Mouse (Mus musculus) ovary, postnatal 36 days (tissue): Measurements from ENCODE around the gene Lrrtm1.

Experiments used
- DNase-seq: peaks from one replicate; pipeline ENCODE4 v3.0.0; 2022; ENCODE audit warnings: low spot score, mixed read lengths

Lrrtm1 gene

DNA sequence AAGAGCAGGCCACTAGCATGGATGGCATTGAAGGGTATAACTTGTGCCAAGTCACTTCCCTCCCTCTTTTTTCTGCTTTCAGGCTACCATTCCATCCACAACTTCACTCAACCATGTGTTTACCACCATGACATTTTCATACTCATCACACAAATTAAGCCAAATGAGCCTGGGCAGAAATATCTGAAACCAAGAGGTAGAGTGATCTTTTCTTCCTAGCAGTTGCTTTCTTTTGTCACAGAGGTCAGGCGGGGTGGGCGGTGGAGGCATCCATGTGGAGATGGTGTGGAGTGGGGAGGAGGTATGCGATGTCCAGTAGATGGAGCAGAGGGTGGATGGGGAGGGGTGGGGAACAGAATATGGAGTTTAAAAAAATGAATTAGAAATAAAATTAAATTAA lies 64.3 kb downstream of the Lrrtm1 start:
- no peak for DNase-seq
